Mouse (Mus musculus): ENCODE measurements around the gene Gm20449. TPM values are rescaled to one million over a fixed set of nuclear protein-coding genes. Genes with fewer than 3 reads are reported as not detected.

Gm20449 gene
- polyA plus RNA-seq, 1 experiment from 2014 or later = 0.13 TPM

DNA sequence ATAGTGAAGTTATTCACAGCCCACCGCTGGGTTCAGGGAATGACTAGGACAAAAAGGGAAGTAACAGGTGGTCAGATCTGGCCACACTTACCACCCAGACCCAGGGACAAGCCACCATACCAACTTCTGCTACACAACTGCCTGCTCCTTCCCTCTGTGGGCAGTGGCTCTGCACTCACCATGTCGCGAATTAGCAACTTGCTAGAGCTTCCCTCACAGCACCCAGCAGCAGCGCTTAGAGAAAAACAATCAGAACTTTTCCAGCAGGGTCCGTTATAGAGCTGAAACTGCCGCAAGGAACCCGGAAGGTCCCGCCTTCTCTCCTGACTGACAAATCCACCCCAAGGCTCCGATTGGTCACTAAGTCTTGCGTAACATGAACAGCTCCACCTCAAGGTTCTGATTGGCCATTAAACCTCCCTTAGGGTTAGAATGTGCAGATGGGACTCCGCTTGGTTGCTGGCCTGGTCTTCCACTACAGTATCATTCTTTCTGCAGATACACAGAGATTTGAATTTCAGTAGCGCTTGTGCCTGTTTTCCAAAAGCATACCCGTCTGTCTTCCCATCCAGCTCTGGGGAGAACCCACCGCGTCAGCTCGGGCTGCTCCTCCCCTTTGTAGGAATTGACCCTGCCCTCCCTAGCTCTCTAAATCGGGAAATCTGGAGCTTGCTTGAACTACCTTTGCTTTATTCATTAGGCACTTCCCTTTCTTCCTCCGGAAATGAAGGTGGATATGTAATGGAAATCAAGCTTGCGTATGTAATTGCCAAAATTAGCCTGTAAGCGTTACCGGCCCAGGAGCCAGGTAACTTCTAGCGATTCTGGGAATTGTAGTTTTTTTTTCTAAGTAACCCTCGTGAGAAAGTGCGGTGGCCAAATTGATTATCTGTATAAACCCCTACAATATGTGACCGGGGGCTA, 105.9 kb downstream of the Gm20449 start, which contains the start of gene AI987944:
AI987944 (minus strand) TSS at position 332 of the 924 bp plus-strand sequence.
- Histone ChIP-seq H3K27ac (replicated peaks) (peak within 1 kb of the TSS; percentile 86), H3K36me3 (no peaks in the 10 kb centered on the region), H3K9ac (replicated peaks) (peak within 1 kb of the TSS; percentile 55), H3K27me3 (no peaks in the 10 kb centered on the region), H3K4me1 (no peaks in the 10 kb centered on the region), H3K9me3 (no peaks in the 10 kb centered on the region), H3K4me2 (replicated peaks) (peak within 1 kb of the TSS; percentile 56), H3K4me3 (peak within 1 kb of the TSS; percentile 57)
- peak; percentile 99 for ATAC-seq (ENCODE audit: low FRiP score, low read depth)
- under 1% methylated on average over 25 of the region's 25 CpGs for WGBS

Other genes starting within 250 kb of the Gm20449 start
- 8.5 and 9.2 TPM in 2 replicates for gene AI987944, start 106.0 kb downstream of the Gm20449 start, polyA plus RNA-seq (2016; fragmentation: Nextera tagmentation; extraction: Ambion mirVana)
- 0.11 and 0.38 TPM in 2 replicates for gene Vmn2r57, start 50.7 kb downstream of the Gm20449 start, polyA plus RNA-seq (2016; fragmentation: Nextera tagmentation; extraction: Ambion mirVana)
- 7.6 and 8.1 TPM in 2 replicates for gene AW146154, start 473 bp upstream of the Gm20449 start, polyA plus RNA-seq (2016; fragmentation: Nextera tagmentation; extraction: Ambion mirVana)
- not detected in 2 replicates for gene Gm6871, start 74.2 kb upstream of the Gm20449 start, polyA plus RNA-seq (2016; fragmentation: Nextera tagmentation; extraction: Ambion mirVana)
- 16.8 and 20.6 TPM in 2 replicates for gene 2610021A01Rik, start 99.8 kb upstream of the Gm20449 start, polyA plus RNA-seq (2016; fragmentation: Nextera tagmentation; extraction: Ambion mirVana)
- gene Zfp788, start 133.8 kb upstream of the Gm20449 start, polyA plus RNA-seq (2016; fragmentation: Nextera tagmentation; extraction: Ambion mirVana) = 17.3 and 18.5 TPM in 2 replicates

Measured in midbrain, embryonic 12.5 days (tissue).